Mouse (Mus musculus) regulatory T cell (primary cell): ENCODE measurements around the gene Snx21.

ENCODE experiments used
- in situ Hi-C: fragments of 300-600 bp; cut with MboI, MseI; formaldehyde crosslinking; loops from one replicate; pipeline ENCODE4 v1.15.1; 2025; ENCODE audit warnings: high pct_unique_total_duplicates

Gene Snx21

GRCm38 (mm10) chr2:164785481-164786387 is at the start of gene Snx21:
TSS of gene Snx21 (plus strand) at chr2:164785823.
- in situ Hi-C loops = no loop called here

GRCm38 (mm10) chr2:164737377-164738090 is 48.1 kb upstream of the Snx21 start:
- in situ Hi-C loops = loop anchor here (25.0 kb wide), 1 partner anchor 300 kb away; the partner anchor contains the start of gene Sdc4

- in situ Hi-C loops = loop anchor here (25.0 kb wide), 1 partner anchor 303 kb away; the partner anchor contains the start of gene Sdc4
Observed at GRCm38 (mm10) chr2:164739876-164740275, 45.7 kb upstream of the Snx21 start.

- in situ Hi-C loops = loop anchor here (25.0 kb wide), 1 partner anchor 308 kb away; the partner anchor contains the start of gene Sdc4
Observed at GRCm38 (mm10) chr2:164744987-164745386, 40.6 kb upstream of the Snx21 start.

DNA sequence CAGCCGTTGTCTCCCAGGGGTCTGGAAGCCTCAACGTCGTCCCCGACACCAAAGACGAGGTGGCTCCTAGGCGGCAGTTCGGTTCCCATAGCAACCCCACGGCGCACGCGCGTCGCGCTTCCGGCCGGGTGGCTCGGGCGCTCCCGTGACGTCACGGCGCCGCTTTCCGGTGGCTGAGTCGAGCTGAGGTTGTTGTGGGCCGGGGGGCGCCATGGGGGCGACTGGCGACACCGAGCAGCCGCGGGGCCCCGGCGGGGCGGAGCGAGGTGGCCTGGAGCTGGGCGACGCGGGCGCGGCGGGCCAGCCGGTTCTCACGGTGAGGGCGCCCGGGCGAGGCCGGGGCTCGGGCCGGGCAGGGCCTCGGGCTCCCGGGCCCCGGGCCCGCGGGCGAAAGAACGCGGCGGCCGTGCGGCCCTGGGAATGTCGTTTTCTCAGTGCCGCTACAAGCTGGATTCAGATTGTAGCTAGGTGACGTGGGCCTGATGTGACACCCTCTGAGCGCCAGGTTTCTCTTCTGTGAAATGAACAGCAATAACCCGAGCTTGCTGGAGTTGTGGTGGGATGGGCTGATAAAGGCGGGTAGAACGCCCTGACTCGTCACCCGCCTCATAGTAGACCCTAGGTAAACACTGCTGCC is 39.7 kb upstream of the Snx21 start, which contains the start of the genes Wfdc3 and Dnttip1:
TSS of gene Wfdc3 (minus strand) at position 89 of the 637 bp plus-strand sequence.
TSS of gene Dnttip1 (plus strand) at position 141 of the 637 bp plus-strand sequence.
- in situ Hi-C loops = loop anchor here (25.0 kb wide), 1 partner anchor 309 kb away; the partner anchor contains the start of gene Sdc4

GRCm38 (mm10) chr2:164746693-164747092 is 38.9 kb upstream of the Snx21 start:
- in situ Hi-C loops = loop anchor here (25.0 kb wide), 1 partner anchor 309 kb away; the partner anchor contains the start of gene Sdc4

- in situ Hi-C loops = loop anchor here (25.0 kb wide), 1 partner anchor 311 kb away; the partner anchor contains the start of gene Sdc4
Observed at GRCm38 (mm10) chr2:164748191-164748590, 37.4 kb upstream of the Snx21 start.

DNA sequence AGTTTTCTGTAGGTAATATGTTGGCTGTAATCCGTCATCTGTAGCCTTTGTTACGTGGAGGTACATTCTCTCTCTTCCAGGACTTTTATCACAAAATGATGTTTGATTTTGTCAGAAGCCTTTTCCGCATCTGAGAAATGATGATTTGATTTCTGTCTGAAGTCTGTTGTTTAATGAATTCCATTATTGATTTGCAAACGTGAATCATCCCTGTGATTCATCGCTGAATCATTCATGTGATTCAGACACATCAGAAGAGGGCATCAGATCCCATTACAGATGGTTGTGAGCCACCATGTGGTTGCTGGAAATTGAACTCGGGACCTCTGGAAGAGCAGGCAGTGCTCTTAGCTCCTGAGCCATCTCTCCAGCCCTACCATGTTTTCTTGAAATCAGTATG is 36.6 kb upstream of the Snx21 start:
- in situ Hi-C loops = loop anchor here (25.0 kb wide), 1 partner anchor 312 kb away; the partner anchor contains the start of gene Sdc4

- in situ Hi-C loops = no loop called here
Observed at GRCm38 (mm10) chr2:164752454-164752853, 33.2 kb upstream of the Snx21 start.

- in situ Hi-C loops = no loop called here
Observed at GRCm38 (mm10) chr2:164754105-164754504, 31.5 kb upstream of the Snx21 start.

DNA sequence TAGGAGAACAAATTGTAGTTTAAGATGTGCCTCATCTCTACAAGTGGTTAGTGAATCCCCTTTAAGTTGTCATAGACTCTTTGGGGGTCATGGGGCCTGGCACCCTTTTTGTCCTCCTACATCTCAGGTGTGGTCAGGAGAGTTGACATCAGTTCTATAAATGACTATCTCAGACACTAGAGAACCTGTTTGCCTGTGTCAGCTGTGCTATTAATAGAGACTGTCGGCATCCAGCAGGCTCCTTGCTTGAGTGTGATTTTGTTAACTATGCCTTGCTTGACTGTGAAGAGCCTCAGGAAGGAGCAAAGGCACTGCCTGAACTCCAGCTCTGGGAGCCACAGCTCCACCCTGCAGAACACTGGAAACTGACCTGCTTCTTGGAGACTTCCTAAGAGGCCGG is 30.8 kb upstream of the Snx21 start:
- in situ Hi-C loops = no loop called here

DNA sequence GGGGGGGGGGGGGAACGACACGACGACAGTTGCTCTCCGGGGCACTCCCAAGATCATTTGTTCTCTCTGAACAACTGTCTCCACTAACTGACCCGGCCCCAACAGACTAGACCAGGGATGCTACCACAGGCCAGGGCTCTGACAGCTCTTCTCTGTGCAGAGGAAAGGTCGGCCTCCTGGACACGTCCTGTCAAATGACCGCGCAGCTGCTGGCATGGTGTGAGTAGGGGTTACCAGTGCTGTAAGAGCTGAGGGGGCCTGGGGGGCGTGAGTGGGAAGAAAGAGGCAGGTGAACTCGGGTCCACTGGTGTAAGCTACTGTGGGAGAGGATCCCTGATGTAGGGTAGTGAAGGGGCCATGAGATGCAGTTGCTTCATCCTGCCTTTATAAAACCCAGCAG is 27.8 kb upstream of the Snx21 start:
- in situ Hi-C loops = no loop called here

DNA sequence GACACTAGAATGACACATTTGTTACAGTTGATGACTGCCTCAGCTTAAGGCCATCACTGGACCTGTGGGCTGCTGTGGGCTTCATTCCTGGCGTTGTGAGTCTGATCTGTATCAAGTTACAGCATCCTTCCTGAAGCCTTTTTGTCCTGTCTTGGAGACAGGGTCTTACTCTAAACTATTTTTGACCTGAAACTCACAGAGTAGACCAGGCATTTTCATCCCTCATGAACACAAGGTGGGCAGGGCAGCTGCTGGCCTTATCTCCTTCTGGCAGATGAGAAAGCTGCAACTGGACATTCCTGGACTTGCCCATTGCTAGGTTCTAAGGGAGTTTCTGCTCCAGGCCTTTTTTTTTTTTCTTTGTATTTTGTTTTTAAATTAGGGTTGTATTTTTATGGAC is 26.9 kb upstream of the Snx21 start:
- in situ Hi-C loops = no loop called here

DNA sequence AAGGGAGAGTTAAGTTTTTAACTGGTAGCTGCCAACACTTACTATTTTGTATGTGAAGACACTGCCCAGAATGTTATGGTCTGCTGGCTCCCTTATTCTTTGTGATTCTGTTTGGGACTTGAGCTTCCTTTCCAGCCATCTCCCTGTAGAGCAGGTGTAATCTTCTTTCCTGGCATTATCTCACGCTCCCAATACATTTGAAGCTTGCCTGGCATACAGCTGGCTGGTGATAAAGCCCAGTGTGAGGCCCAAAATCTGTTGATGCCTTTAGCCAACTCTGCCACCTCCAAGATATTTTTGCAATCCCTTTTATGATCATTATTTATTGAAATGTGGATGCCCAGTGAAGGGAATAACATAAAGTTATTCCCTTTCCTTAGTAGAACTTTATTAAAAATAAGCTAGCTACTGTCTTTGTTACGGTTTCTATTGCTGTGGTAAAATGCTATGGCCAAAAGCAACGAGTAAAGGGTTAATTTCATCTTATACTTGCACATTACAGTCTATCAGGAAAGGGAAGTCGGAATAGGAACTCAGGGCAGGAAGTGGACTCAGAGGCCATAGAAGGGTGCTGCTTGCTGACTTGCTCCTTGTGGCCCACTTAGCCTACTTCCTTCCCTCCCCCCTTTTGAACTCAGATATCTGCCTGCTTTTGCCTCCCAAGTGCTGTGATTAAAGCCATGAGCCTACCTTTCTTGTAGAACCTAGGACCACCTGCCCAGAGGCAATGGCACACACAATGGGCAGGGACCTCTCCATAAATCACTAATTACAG is 25.4 kb upstream of the Snx21 start:
- in situ Hi-C loops = loop anchor here (10.0 kb wide), 1 partner anchor 695 kb away; no protein-coding TSS in a partner anchor

- in situ Hi-C loops = loop anchor here (10.0 kb wide), 1 partner anchor 697 kb away; no protein-coding TSS in a partner anchor
Observed at GRCm38 (mm10) chr2:164761502-164761901, 24.1 kb upstream of the Snx21 start.

- in situ Hi-C loops = loop anchor here (10.0 kb wide), 1 partner anchor 697 kb away; no protein-coding TSS in a partner anchor
Observed at GRCm38 (mm10) chr2:164761971-164762370, 23.7 kb upstream of the Snx21 start.

- in situ Hi-C loops = loop anchor here (10.0 kb wide), 1 partner anchor 698 kb away; no protein-coding TSS in a partner anchor
Observed at GRCm38 (mm10) chr2:164762593-164762992, 23.0 kb upstream of the Snx21 start.

- in situ Hi-C loops = loop anchor here (10.0 kb wide), 1 partner anchor 701 kb away; no protein-coding TSS in a partner anchor
Observed at GRCm38 (mm10) chr2:164765841-164766240, 19.8 kb upstream of the Snx21 start.

GRCm38 (mm10) chr2:164767812-164768540 is 17.6 kb upstream of the Snx21 start:
- in situ Hi-C loops = loop anchor here (10.0 kb wide), 1 partner anchor 703 kb away; no protein-coding TSS in a partner anchor
